Mouse (Mus musculus): ENCODE results near the gene Ffar4. TPM values are rescaled to one million over a fixed set of nuclear protein-coding genes. Genes with fewer than 3 reads are reported as not detected.

Ffar4 gene
- polyA plus RNA-seq, 1 experiment from 2014 or later, result 1.4 TPM

Other genes starting within 250 kb of the Ffar4 start
- 20.9 and 21.0 TPM in 2 replicates for gene Myof, start 53.5 kb upstream of the Ffar4 start, polyA plus RNA-seq (2015; fragmentation: Nextera tagmentation; extraction: Ambion mirVana)
- gene Cep55, start 42.1 kb upstream of the Ffar4 start, polyA plus RNA-seq (2015; fragmentation: Nextera tagmentation; extraction: Ambion mirVana), result 28.2 and 30.3 TPM in 2 replicates
- 5.0 and 9.1 TPM in 2 replicates for gene Rbp4, start 28.2 kb downstream of the Ffar4 start, polyA plus RNA-seq (2015; fragmentation: Nextera tagmentation; extraction: Ambion mirVana)
- gene Pde6c, start 35.7 kb downstream of the Ffar4 start, polyA plus RNA-seq (2015; fragmentation: Nextera tagmentation; extraction: Ambion mirVana), result 0.10 TPM in 1 of 2 replicates, not detected in the other
- gene Fra10ac1, start 127.1 kb downstream of the Ffar4 start, polyA plus RNA-seq (2015; fragmentation: Nextera tagmentation; extraction: Ambion mirVana), result 37.2 and 39.6 TPM in 2 replicates
- gene Lgi1, start 167.5 kb downstream of the Ffar4 start, polyA plus RNA-seq (2015; fragmentation: Nextera tagmentation; extraction: Ambion mirVana), result 1.5 and 2.0 TPM in 2 replicates

Data from kidney, embryonic 16.5 days (tissue).